Mouse (Mus musculus) testis, adult 2 months (tissue): ENCODE measurements around the gene Acp2. TPM values are rescaled to one million over a fixed set of nuclear protein-coding genes. Genes with fewer than 3 reads are reported as not detected.

Experiments used
- H3K27ac ChIP-seq: fragments of 200-500 bp; 2 replicates; pipeline ENCODE4 v1.5.1; 2012; ENCODE audit warnings: low read depth, low read length; ENCODE audit not compliant: control insufficient read depth, insufficient read depth
- H3K27me3 ChIP-seq: fragments of 200-500 bp; 2 replicates; pipeline ENCODE4 v1.6.1; 2012; ENCODE audit warnings: mild to moderate bottlenecking, low read length, moderate library complexity; ENCODE audit not compliant: control insufficient read depth, insufficient read depth
- H3K36me3 ChIP-seq: fragments of 200-500 bp; 2 replicates; pipeline ENCODE4 v1.6.1; 2012; ENCODE audit warnings: mild to moderate bottlenecking, low read length; ENCODE audit not compliant: control insufficient read depth, insufficient read depth
- H3K4me1 ChIP-seq: fragments of 200-500 bp; 2 replicates; pipeline ENCODE4 v1.6.1; 2012; ENCODE audit warnings: low read length; ENCODE audit not compliant: control insufficient read depth, insufficient read depth
- H3K4me3 ChIP-seq: fragments of 200-500 bp; 2 replicates; pipeline ENCODE4 v1.5.1; 2012; ENCODE audit warnings: low read depth, mild to moderate bottlenecking, low read length, moderate library complexity, mixed read lengths; ENCODE audit not compliant: control insufficient read depth
- CTCF ChIP-seq: fragments of 200-500 bp; IDR thresholded peaks from 2 replicates; pipeline ENCODE4 v1.5.1; 2012; ENCODE audit warnings: low read depth, mild to moderate bottlenecking, inconsistent platforms, low read length, moderate library complexity; ENCODE audit not compliant: control insufficient read depth, insufficient read depth, insufficient replicate concordance
- POLR2A ChIP-seq: fragments of 200-500 bp; IDR thresholded peaks from 2 replicates; pipeline ENCODE4 v1.6.1; 2012; ENCODE audit warnings: low read depth, mild to moderate bottlenecking, inconsistent platforms, low read length, moderate library complexity; ENCODE audit not compliant: control insufficient read depth
- polyA plus RNA-seq: library from polyadenylated mRNA; depleted of rRNA; stranded (reverse); fragments of >200 nt; gene quantifications from 2 replicates; pipeline ENCODE4 v1.2.3, GENCODE M21; 2012

Acp2 gene
- polyA plus RNA-seq, 1 experiment, result 11.9 TPM

GRCm38 (mm10) chr2:91248366-91248765 is 45.7 kb downstream of the Acp2 start:
- no peak for TF ChIP-seq POLR2A
- no peak for TF ChIP-seq CTCF

GRCm38 (mm10) chr2:91252001-91252400 is 49.3 kb downstream of the Acp2 start:
- Histone ChIP-seq H3K36me3 (no peaks in the 10 kb centered on the region), H3K4me1 (peaks cover 3% of the 10 kb centered on the region), H3K27ac (no peak overlapping the region), H3K27me3 (no peaks in the 10 kb centered on the region), H3K4me3 (no peak overlapping the region)
- TF ChIP-seq CTCF (no peak), POLR2A (no peak)

More at GRCm38 (mm10) chr2:91248366-91248765, 45.7 kb downstream of the Acp2 start:
- no peaks in the 10 kb centered on the region for H3K36me3 ChIP-seq
- H3K4me1 ChIP-seq, result no peaks in the 10 kb centered on the region
- no peak overlapping the region for H3K4me3 ChIP-seq
- no peaks in the 10 kb centered on the region for H3K27me3 ChIP-seq
- H3K27ac ChIP-seq, result no peak overlapping the region

- TF ChIP-seq POLR2A (no peak), CTCF (no peak)
- Histone ChIP-seq H3K27me3 (no peaks in the 10 kb centered on the region), H3K4me1 (peaks cover 5% of the 10 kb centered on the region), H3K27ac (no peak overlapping the region), H3K36me3 (no peaks in the 10 kb centered on the region), H3K4me3 (no peak overlapping the region)
These were observed 49.8 kb downstream of the Acp2 start for GRCm38 (mm10) chr2:91252512-91252911.

- no peak overlapping the region for H3K4me3 ChIP-seq
- H3K27me3 ChIP-seq, result no peaks in the 10 kb centered on the region
- peaks cover 8% of the 10 kb centered on the region for H3K4me1 ChIP-seq
- H3K27ac ChIP-seq, result no peak overlapping the region
- no peak for TF ChIP-seq POLR2A
- no peak for TF ChIP-seq CTCF
- H3K36me3 ChIP-seq, result no peaks in the 10 kb centered on the region
These were observed 52.2 kb downstream of the Acp2 start for GRCm38 (mm10) chr2:91254725-91255380.

GRCm38 (mm10) chr2:91255661-91256150 is 53.0 kb downstream of the Acp2 start, which contains the start of gene Pacsin3:
Pacsin3 (plus strand) TSS chr2:91255954.
- no peaks in the 10 kb centered on the region for H3K27me3 ChIP-seq

GRCm38 (mm10) chr2:91256256-91257125 is 53.8 kb downstream of the Acp2 start:
- H3K27ac ChIP-seq, result peak overlapping the region; percentile 29; the same call in 1 of the 2 replicates
- peaks cover 8% of the 10 kb centered on the region for H3K4me1 ChIP-seq
- H3K4me3 ChIP-seq, result peak overlapping the region; percentile 87
- H3K36me3 ChIP-seq, result no peaks in the 10 kb centered on the region
- TF ChIP-seq CTCF (no peak), POLR2A (no peak)
- H3K27me3 ChIP-seq, result no peaks in the 10 kb centered on the region

More at GRCm38 (mm10) chr2:91255661-91256150, 53.0 kb downstream of the Acp2 start, which contains the start of gene Pacsin3:
- Histone ChIP-seq H3K4me3 (peak within 1 kb of the TSS; percentile 87), H3K4me1 (peaks cover 8% of the 10 kb centered on the region), H3K36me3 (no peaks in the 10 kb centered on the region), H3K27ac (peak within 1 kb of the TSS; percentile 29; the same call in 1 of the 2 replicates)
- no peak for TF ChIP-seq CTCF
- no peak for TF ChIP-seq POLR2A
